Comparison of ENCODE assay signal across 21 mouse cellular contexts in the genomic region with DNA sequence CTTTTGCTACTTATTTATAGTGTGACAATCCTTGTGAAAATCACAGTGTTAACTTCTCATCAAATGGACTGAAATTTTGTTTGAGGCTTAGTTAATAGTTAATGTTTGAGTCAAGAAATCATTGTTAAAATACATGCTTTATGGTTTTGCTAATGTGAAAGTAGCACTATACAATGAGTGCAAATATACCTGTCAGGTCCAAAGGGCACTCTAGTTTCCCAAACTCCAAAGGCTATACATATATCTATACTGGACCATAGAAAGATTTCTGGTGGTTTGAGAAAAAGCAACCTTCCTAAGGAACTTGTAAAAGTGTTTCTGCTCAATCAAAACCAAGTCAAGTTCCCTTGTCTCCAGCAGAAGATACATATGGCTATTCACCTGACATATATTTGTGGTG.
A peak's percentile ranks its signal among the peaks of the same experiment; 100 is the strongest.
DNase-seq lines count a peak whose midpoint lies in the region; ATAC-seq and TF ChIP-seq lines count a peak whose summit lies in the region.
"Had no signal": no experiment of that assay in that cellular context is flagged by ENCODE, and none has a peak within 500 bp of the region (broad histone marks: within the 10 kb centered on the region; RNA-seq: fewer than 3 reads in every experiment).

No protein-coding gene starts in this region.

- TF ChIP-seq CTCF in intestine, postnatal 0 days (IDR thresholded peaks at IDR 0.05; ENCODE audit: low read depth) = no peak

- no peak overlapping the region for H3K9ac ChIP-seq in intestine, embryonic 14.5 days (ENCODE audit: low read length)
- no peak overlapping the region for H3K9ac ChIP-seq in intestine, postnatal 0 days (ENCODE audit: low read depth, low read length)
- no peak overlapping the region for H3K9ac ChIP-seq in intestine, embryonic 15.5 days
- H3K9ac ChIP-seq in intestine, embryonic 16.5 days (ENCODE audit: low read depth, low read length) = no peak overlapping the region

- H3K9me3 ChIP-seq in intestine, embryonic 14.5 days (ENCODE audit: control insufficient read depth, low read length) = no peaks in the 10 kb centered on the region
- no peaks in the 10 kb centered on the region for H3K9me3 ChIP-seq in intestine, postnatal 0 days (ENCODE audit: control insufficient read depth)
- H3K9me3 ChIP-seq in intestine, embryonic 15.5 days = no peaks in the 10 kb centered on the region
- H3K9me3 ChIP-seq in intestine, embryonic 16.5 days (ENCODE audit: control insufficient read depth, low read length) = no peaks in the 10 kb centered on the region

- H3K4me1 ChIP-seq in intestine, embryonic 14.5 days (replicated peaks; ENCODE audit: control insufficient read depth, insufficient read depth, low read length) = no peaks in the 10 kb centered on the region
- H3K4me1 ChIP-seq in intestine, postnatal 0 days (replicated peaks; ENCODE audit: control insufficient read depth, insufficient read depth, low read length) = no peaks in the 10 kb centered on the region
- H3K4me1 ChIP-seq in intestine, embryonic 15.5 days (replicated peaks) = no peaks in the 10 kb centered on the region
- H3K4me1 ChIP-seq in intestine, embryonic 16.5 days (ENCODE audit: control insufficient read depth, insufficient read depth, low read length) = no peaks in the 10 kb centered on the region

- 0 out of 2 replicates have a peak, but pooled peaks have one; percentile 47 for ATAC-seq in intestine, embryonic 14.5 days (replicated peaks; ENCODE audit: low FRiP score, low TSS enrichment, low read depth)
- no peak for ATAC-seq in intestine, postnatal 0 days
- ATAC-seq in intestine, embryonic 15.5 days = peak; percentile 87
- ATAC-seq in intestine, embryonic 16.5 days = peak; percentile 74; the same call in 1 of the 2 replicates
- ATAC-seq: activated CD4-positive, CD25-positive, alpha-beta regulatory T cell, adult 4 months; CD4-positive, CD25-positive, alpha-beta regulatory T cell, adult 4 months; Patski had no signal

- no peak overlapping the region for H3K4me3 ChIP-seq in intestine, embryonic 14.5 days (ENCODE audit: low read depth, low read length)
- H3K4me3 ChIP-seq in intestine, postnatal 0 days (ENCODE audit: low read depth, low read length) = no peak overlapping the region
- no peak overlapping the region for H3K4me3 ChIP-seq in intestine, embryonic 15.5 days (replicated peaks)
- H3K4me3 ChIP-seq in intestine, embryonic 16.5 days (ENCODE audit: low read length) = no peak overlapping the region

- no peaks in the 10 kb centered on the region for H3K27me3 ChIP-seq in intestine, embryonic 14.5 days (replicated peaks; ENCODE audit: control insufficient read depth, insufficient read depth, low read length)
- no peaks in the 10 kb centered on the region for H3K27me3 ChIP-seq in intestine, postnatal 0 days (replicated peaks; ENCODE audit: control insufficient read depth, insufficient read depth, low read length)
- H3K27me3 ChIP-seq in intestine, embryonic 15.5 days (replicated peaks) = no peaks in the 10 kb centered on the region
- no peaks in the 10 kb centered on the region for H3K27me3 ChIP-seq in intestine, embryonic 16.5 days (replicated peaks; ENCODE audit: control insufficient read depth, insufficient read depth, low read length)
- H3K27me3 ChIP-seq: CH12.LX, Patski had no signal

- no peak for DNase-seq in intestine, embryonic 14.5 days (ENCODE audit: low spot score)
- DNase-seq in embryo, embryonic 10 days (ENCODE audit: low spot score) = no peak
- DNase-seq in frontal cortex, postnatal 36 days (ENCODE audit: low spot score in 2 of 2) = no peak
- DNase-seq: adrenal gland, adult 2 months; adrenal gland, adult 8-10 months; adrenal gland, postnatal 10 days; adrenal gland, postnatal 14 days; adrenal gland, postnatal 25 days; adrenal gland, postnatal 36 days; B cell, adult 2 months; cerebellum, adult 11 months; cerebellum, adult 11-12 months; cerebellum, adult 18-20 months had no signal

- H3K27ac ChIP-seq in intestine, embryonic 14.5 days (ENCODE audit: low read depth) = no peak overlapping the region
- H3K27ac ChIP-seq in intestine, postnatal 0 days (ENCODE audit: low read depth, low read length) = no peak overlapping the region
- no peak overlapping the region for H3K27ac ChIP-seq in intestine, embryonic 15.5 days
- no peak overlapping the region for H3K27ac ChIP-seq in intestine, embryonic 16.5 days (ENCODE audit: low read length)

- no peak overlapping the region for H3K4me2 ChIP-seq in intestine, embryonic 14.5 days (ENCODE audit: low read length)
- no peak overlapping the region for H3K4me2 ChIP-seq in intestine, postnatal 0 days (replicated peaks; ENCODE audit: low read depth)
- no peak overlapping the region for H3K4me2 ChIP-seq in intestine, embryonic 15.5 days (replicated peaks)
- H3K4me2 ChIP-seq in intestine, embryonic 16.5 days (ENCODE audit: low read depth, low read length) = no peak overlapping the region

- no peaks in the 10 kb centered on the region for H3K36me3 ChIP-seq in intestine, embryonic 14.5 days (ENCODE audit: control insufficient read depth, insufficient read depth, low read length)
- H3K36me3 ChIP-seq in intestine, postnatal 0 days (ENCODE audit: control insufficient read depth, insufficient read depth) = no peaks in the 10 kb centered on the region
- H3K36me3 ChIP-seq in intestine, embryonic 15.5 days = no peaks in the 10 kb centered on the region
- H3K36me3 ChIP-seq in intestine, embryonic 16.5 days (ENCODE audit: control insufficient read depth, insufficient read depth, low read length) = no peaks in the 10 kb centered on the region
- H3K36me3 ChIP-seq: G1E had no signal
